Mouse (Mus musculus): Measurements from ENCODE around the gene Tbc1d23.

Gene Tbc1d23

DNA sequence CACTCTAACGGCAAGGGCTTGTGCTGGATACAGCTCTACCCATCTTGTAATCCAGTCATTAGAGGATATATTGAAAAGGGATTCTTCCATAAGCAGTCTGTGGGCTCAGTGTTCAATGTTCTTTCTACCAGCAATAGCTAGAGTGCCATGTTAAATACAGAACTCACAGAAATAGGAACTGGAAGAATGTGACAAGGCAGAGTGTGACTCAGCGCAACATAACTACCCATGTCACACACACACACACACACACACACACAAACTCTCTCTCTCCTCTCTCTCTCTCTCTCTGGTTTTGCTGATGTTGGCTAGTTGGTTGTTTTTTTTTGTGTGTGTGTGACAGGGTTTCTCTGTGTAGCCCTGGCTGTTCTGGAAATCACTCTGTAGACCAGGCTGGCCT lies 20.3 kb downstream of the Tbc1d23 start:
- 51% methylated on average over 2 of the region's 2 CpGs for WGBS

DNA sequence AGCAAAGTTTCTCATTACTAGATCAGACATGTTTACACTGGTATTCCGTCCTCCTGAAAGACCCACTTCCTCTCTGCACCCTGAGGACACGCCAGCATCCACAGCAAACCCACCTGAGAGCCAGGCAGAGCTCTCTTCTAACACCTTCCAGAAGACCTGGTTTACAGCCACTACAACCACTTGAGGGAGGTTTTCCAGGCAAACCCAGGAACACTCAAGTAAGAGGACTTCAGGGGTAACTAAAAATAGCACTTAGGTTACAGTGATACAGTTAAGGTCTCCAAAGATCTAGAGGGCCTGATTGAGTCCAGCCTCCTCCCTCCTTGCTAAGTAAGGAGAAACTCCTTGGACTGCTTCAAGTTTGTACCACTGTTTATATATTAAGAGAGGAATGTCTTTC lies 23.0 kb downstream of the Tbc1d23 start:
- WGBS, result 91% methylated on average over 2 of the region's 2 CpGs

GRCm38 (mm10) chr16:57197281-57197680 lies 34.0 kb downstream of the Tbc1d23 start:
- 69% methylated on average over 3 of the region's 3 CpGs for WGBS

GRCm38 (mm10) chr16:57196590-57196989 lies 34.7 kb downstream of the Tbc1d23 start:
- WGBS, result 83% methylated on average over 5 of the region's 5 CpGs

DNA sequence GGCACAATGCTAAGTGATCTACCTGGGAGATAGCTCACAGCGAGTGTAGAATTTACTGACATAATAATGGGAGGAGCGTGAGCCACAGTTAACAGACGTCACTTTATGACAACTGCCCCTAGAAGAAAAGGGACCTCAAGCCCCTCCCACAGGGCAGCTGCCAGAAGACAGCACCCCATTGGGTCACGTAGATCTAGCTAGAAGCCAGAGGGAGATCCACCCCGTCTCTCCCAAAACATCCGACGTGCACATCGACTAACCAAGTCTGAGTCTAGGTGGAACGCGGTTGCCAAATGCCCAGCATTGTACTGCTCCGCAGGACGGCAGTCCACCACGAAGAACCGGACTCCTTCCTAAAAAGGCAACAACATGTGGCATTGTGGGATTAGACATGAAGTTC lies 40.1 kb downstream of the Tbc1d23 start:
- 92% methylated on average over 14 of the region's 14 CpGs for WGBS

DNA sequence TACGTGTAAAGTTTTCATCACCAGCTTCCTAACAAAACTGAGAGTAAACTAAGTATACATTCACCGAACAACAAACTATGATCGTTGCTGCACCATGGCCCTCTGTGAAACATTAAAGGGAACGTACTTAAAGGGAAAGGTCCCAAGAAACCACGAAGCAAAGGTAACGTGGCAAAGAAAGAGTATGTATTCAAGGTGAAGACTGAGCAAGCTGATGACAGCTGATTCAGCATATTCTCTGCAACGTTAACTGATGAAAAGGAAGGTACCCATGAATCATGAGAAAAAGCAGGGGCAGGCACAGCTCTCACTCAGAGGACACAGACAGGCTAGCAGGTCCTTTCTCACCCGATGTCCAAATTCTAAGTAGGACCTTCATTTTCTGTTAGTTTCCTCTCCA lies 40.9 kb downstream of the Tbc1d23 start:
- WGBS, result 90% methylated on average over 8 of the region's 8 CpGs

GRCm38 (mm10) chr16:57189493-57189892 lies 41.8 kb downstream of the Tbc1d23 start:
- WGBS, result 27% methylated on average over 2 of the region's 2 CpGs

GRCm38 (mm10) chr16:57186618-57187017 lies 44.7 kb downstream of the Tbc1d23 start:
- WGBS, result 86% methylated on average over 4 of the region's 4 CpGs

- 93% methylated on average over 5 of the region's 5 CpGs for WGBS
Observed at GRCm38 (mm10) chr16:57182037-57182436, 49.3 kb downstream of the Tbc1d23 start.

DNA sequence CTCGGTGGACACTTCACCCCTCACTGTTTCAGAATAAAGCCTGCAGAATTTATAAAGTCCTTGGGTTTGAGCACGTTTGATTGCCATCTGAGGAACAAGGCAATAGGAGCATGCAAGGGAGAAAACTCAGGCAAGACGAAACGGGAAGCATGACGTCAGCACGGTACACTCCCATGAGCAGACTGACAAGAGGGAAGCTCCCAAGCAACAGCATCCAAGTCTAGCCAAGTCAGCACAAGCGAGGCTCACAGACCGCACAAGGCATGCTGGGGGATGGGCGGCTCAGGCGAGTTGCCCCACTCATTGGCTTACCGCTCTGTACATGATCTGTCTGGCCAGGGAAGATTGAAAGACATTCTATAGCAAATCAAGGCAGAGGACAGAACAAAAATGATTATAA lies 50.1 kb downstream of the Tbc1d23 start:
- WGBS, result 74% methylated on average over 11 of the region's 11 CpGs

DNA sequence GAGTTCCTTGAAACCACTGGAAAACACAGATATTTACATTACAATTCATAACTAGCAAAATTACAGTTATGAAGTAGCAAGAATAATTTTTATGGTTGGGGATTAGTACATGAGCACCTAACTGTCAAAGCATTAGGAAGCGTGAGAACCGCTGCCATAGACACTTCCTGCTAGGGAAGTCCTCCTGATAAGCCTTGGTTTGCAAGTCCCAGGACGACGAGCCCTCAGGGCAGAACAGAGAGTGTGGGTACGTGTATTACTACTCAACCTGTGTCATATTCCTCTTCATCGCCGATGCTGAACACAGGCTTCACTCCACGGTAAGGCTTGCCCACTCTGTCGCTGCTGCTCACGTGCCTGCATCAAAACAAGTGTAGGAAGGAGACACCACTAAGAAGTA lies 53.6 kb downstream of the Tbc1d23 start:
- WGBS, result 77% methylated on average over 10 of the region's 10 CpGs

- 62% methylated on average over 2 of the region's 2 CpGs for WGBS
Observed at GRCm38 (mm10) chr16:57177254-57177653, 54.0 kb downstream of the Tbc1d23 start.

- WGBS, result 48% methylated on average over 7 of the region's 7 CpGs
Observed at GRCm38 (mm10) chr16:57176276-57176675, 55.0 kb downstream of the Tbc1d23 start.

- WGBS, result 85% methylated on average over 2 of the region's 2 CpGs
Observed at GRCm38 (mm10) chr16:57175751-57176150, 55.6 kb downstream of the Tbc1d23 start.

- WGBS, result 45% methylated on average over 6 of the region's 6 CpGs
Observed at GRCm38 (mm10) chr16:57171570-57171969, 59.7 kb downstream of the Tbc1d23 start.

- WGBS, result 75% methylated on average over 8 of the region's 8 CpGs
Observed at GRCm38 (mm10) chr16:57171161-57171560, 60.1 kb downstream of the Tbc1d23 start.

- 78% methylated on average over 4 of the region's 4 CpGs for WGBS
Observed at GRCm38 (mm10) chr16:57168236-57168635, 63.1 kb downstream of the Tbc1d23 start.

GRCm38 (mm10) chr16:57167514-57167912 lies 63.8 kb downstream of the Tbc1d23 start:
- 21% methylated on average over 5 of the region's 5 CpGs for WGBS

GRCm38 (mm10) chr16:57166611-57167513 lies 64.4 kb downstream of the Tbc1d23 start, which contains the start of gene Nit2:
TSS of gene Nit2 (minus strand) at chr16:57167341.
- WGBS, result under 1% methylated on average over 58 of the region's 58 CpGs

GRCm38 (mm10) chr16:57166086-57166485 lies 65.2 kb downstream of the Tbc1d23 start:
- 80% methylated on average over 6 of the region's 6 CpGs for WGBS

DNA sequence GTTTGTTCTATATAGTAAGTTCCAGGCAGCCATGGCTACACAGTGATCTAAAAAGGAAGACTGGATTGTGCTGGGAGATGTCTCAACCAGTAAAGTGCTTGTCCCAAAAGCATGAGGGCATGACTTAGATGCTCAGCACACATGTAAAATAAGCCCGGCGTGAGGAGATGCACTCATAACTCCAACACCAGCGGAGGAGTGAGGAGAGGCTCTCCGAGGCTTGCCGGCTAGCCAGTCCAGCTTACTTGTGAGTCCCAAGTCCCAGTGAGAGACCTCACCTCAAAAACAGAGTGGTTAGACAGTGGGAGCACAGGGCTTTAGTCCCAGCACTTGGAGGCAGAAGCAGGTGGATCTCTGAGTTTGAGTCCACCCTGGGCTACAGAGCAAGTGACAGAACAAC lies 66.1 kb downstream of the Tbc1d23 start:
- whole genome bisulfite sequencing, result 96% methylated on average over 5 of the region's 5 CpGs

- 92% methylated on average over 1 of the region's 1 CpGs for WGBS
Observed at GRCm38 (mm10) chr16:57163694-57164093, 67.6 kb downstream of the Tbc1d23 start.

- WGBS, result 89% methylated on average over 5 of the region's 5 CpGs
Observed at GRCm38 (mm10) chr16:57162841-57163240, 68.5 kb downstream of the Tbc1d23 start.
